Mouse (Mus musculus): ENCODE results near the gene Fam122c. TPM values are rescaled to one million over a fixed set of nuclear protein-coding genes. Genes with fewer than 3 reads are reported as not detected.

Gene Fam122c
- polyA plus RNA-seq, 1 experiment, result not detected

GRCm38 (mm10) chrX:53236404-53236803 lies 36.8 kb upstream of the Fam122c start:
- Histone ChIP-seq H3K4me2 (ENCODE audit: low read depth) (no peak overlapping the region), H3K4me3 (no peak overlapping the region), H3K36me3 (ENCODE audit: control insufficient read depth, insufficient read depth) (no peaks in the 10 kb centered on the region), H3K79me2 (ENCODE audit: control insufficient read depth, insufficient read depth) (no peaks in the 10 kb centered on the region), H3K27me3 (ENCODE audit: control insufficient read depth, insufficient read depth, insufficient read length) (no peaks in the 10 kb centered on the region), H3ac (ENCODE audit: control insufficient read depth, insufficient read length) (no peak overlapping the region)
- TF ChIP-seq E2F4 (IDR thresholded peaks at IDR 0.05; ENCODE audit: insufficient read depth) (no peak), POLR2AphosphoS2 (IDR thresholded peaks at IDR 0.05; ENCODE audit: insufficient read length, low read depth) (no peak), MAX (IDR thresholded peaks at IDR 0.05; ENCODE audit: low read depth) (no peak), TCF3 (IDR thresholded peaks at IDR 0.05; ENCODE audit: insufficient read length, low read depth) (no peak), CEBPB (IDR thresholded peaks at IDR 0.05; ENCODE audit: insufficient read depth, poor library complexity, severe bottlenecking) (no peak), SRF (IDR thresholded peaks at IDR 0.05; ENCODE audit: control insufficient read depth, insufficient read length, low read depth) (no peak), REST (IDR thresholded peaks at IDR 0.05; ENCODE audit: insufficient read depth, insufficient read length) (no peak), USF1 (IDR thresholded peaks at IDR 0.05; ENCODE audit: low read depth) (no peak), TCF12 (IDR thresholded peaks at IDR 0.05; ENCODE audit: insufficient read depth, poor library complexity, severe bottlenecking) (no peak), MYOG (IDR thresholded peaks at IDR 0.05; ENCODE audit: control insufficient read depth in 1 of 3, insufficient read depth in 1 of 3, insufficient read length in 2 of 3, low read depth in 2 of 3) (no peak), POLR2A (IDR thresholded peaks at IDR 0.05; ENCODE audit: insufficient read length, low read depth) (no peak), MYOD1 (IDR thresholded peaks at IDR 0.05; ENCODE audit: control insufficient read depth in 1 of 3, insufficient read length in 2 of 3, low read depth in 2 of 3) (no peak)

GRCm38 (mm10) chrX:53237971-53238370 lies 35.3 kb upstream of the Fam122c start:
- no peak overlapping the region for H3ac ChIP-seq (ENCODE audit: control insufficient read depth, insufficient read length)
- no peak for TF ChIP-seq E2F4 (IDR thresholded peaks at IDR 0.05; ENCODE audit: insufficient read depth)
- no peak for TF ChIP-seq POLR2A (IDR thresholded peaks at IDR 0.05; ENCODE audit: insufficient read length, low read depth)
- TF ChIP-seq TCF3 (IDR thresholded peaks at IDR 0.05; ENCODE audit: insufficient read length, low read depth), result no peak
- TF ChIP-seq REST (IDR thresholded peaks at IDR 0.05; ENCODE audit: insufficient read depth, insufficient read length), result no peak
- TF ChIP-seq MYOD1 (IDR thresholded peaks at IDR 0.05; ENCODE audit: control insufficient read depth in 1 of 3, insufficient read length in 2 of 3, low read depth in 2 of 3), result no peak
- TF ChIP-seq USF1 (IDR thresholded peaks at IDR 0.05; ENCODE audit: low read depth), result no peak
- no peak for TF ChIP-seq POLR2AphosphoS2 (IDR thresholded peaks at IDR 0.05; ENCODE audit: insufficient read length, low read depth)
- no peaks in the 10 kb centered on the region for H3K27me3 ChIP-seq (ENCODE audit: control insufficient read depth, insufficient read depth, insufficient read length)
- H3K36me3 ChIP-seq (ENCODE audit: control insufficient read depth, insufficient read depth), result no peaks in the 10 kb centered on the region
- no peaks in the 10 kb centered on the region for H3K79me2 ChIP-seq (ENCODE audit: control insufficient read depth, insufficient read depth)
- H3K4me2 ChIP-seq (ENCODE audit: low read depth), result no peak overlapping the region
- H3K4me3 ChIP-seq, result no peak overlapping the region

- Histone ChIP-seq H3K79me2 (ENCODE audit: control insufficient read depth, insufficient read depth) (no peaks in the 10 kb centered on the region), H3ac (ENCODE audit: control insufficient read depth, insufficient read length) (no peak within 1 kb of the TSS)
- TF ChIP-seq REST (IDR thresholded peaks at IDR 0.05; ENCODE audit: insufficient read depth, insufficient read length) (no peak), TCF3 (IDR thresholded peaks at IDR 0.05; ENCODE audit: insufficient read length, low read depth) (no peak)
Measured at GRCm38 (mm10) chrX:53240011-53240410, 33.2 kb upstream of the Fam122c start, which contains the start of gene Plac1. TSS of gene Plac1 (minus strand) at chrX:53240111.

GRCm38 (mm10) chrX:53255195-53255594 lies 18.0 kb upstream of the Fam122c start:
- no peak overlapping the region for H3K4me2 ChIP-seq (ENCODE audit: low read depth)
- no peaks in the 10 kb centered on the region for H3K36me3 ChIP-seq (ENCODE audit: control insufficient read depth, insufficient read depth)
- TF ChIP-seq REST (IDR thresholded peaks at IDR 0.05; ENCODE audit: insufficient read depth, insufficient read length) (no peak), POLR2AphosphoS2 (IDR thresholded peaks at IDR 0.05; ENCODE audit: insufficient read length, low read depth) (no peak), SRF (IDR thresholded peaks at IDR 0.05; ENCODE audit: control insufficient read depth, insufficient read length, low read depth) (no peak), MYOD1 (IDR thresholded peaks at IDR 0.05; ENCODE audit: control insufficient read depth in 1 of 3, insufficient read length in 2 of 3, low read depth in 2 of 3) (no peak)
- H3ac ChIP-seq (ENCODE audit: control insufficient read depth, insufficient read length), result no peak overlapping the region
- H3K27me3 ChIP-seq (ENCODE audit: control insufficient read depth, insufficient read depth, insufficient read length), result no peaks in the 10 kb centered on the region
- no peaks in the 10 kb centered on the region for H3K79me2 ChIP-seq (ENCODE audit: control insufficient read depth, insufficient read depth)
- H3K4me3 ChIP-seq, result no peak overlapping the region

More at GRCm38 (mm10) chrX:53240011-53240410, 33.2 kb upstream of the Fam122c start, which contains the start of gene Plac1:
- no peak within 1 kb of the TSS for H3K4me3 ChIP-seq
- no peaks in the 10 kb centered on the region for H3K36me3 ChIP-seq (ENCODE audit: control insufficient read depth, insufficient read depth)
- H3K4me2 ChIP-seq (ENCODE audit: low read depth), result no peak within 1 kb of the TSS
- no peaks in the 10 kb centered on the region for H3K27me3 ChIP-seq (ENCODE audit: control insufficient read depth, insufficient read depth, insufficient read length)

- TF ChIP-seq MYOG (IDR thresholded peaks at IDR 0.05; ENCODE audit: control insufficient read depth in 1 of 3, insufficient read depth in 1 of 3, insufficient read length in 2 of 3, low read depth in 2 of 3) (no peak), POLR2AphosphoS2 (IDR thresholded peaks at IDR 0.05; ENCODE audit: insufficient read length, low read depth) (no peak), E2F4 (IDR thresholded peaks at IDR 0.05; ENCODE audit: insufficient read depth) (no peak), TCF12 (IDR thresholded peaks at IDR 0.05; ENCODE audit: insufficient read depth, poor library complexity, severe bottlenecking) (no peak), TCF3 (IDR thresholded peaks at IDR 0.05; ENCODE audit: insufficient read length, low read depth) (no peak), REST (IDR thresholded peaks at IDR 0.05; ENCODE audit: insufficient read depth, insufficient read length) (no peak), SRF (IDR thresholded peaks at IDR 0.05; ENCODE audit: control insufficient read depth, insufficient read length, low read depth) (no peak), USF1 (IDR thresholded peaks at IDR 0.05; ENCODE audit: low read depth) (no peak), POLR2A (IDR thresholded peaks at IDR 0.05; ENCODE audit: insufficient read length, low read depth) (no peak), CEBPB (IDR thresholded peaks at IDR 0.05; ENCODE audit: insufficient read depth, poor library complexity, severe bottlenecking) (no peak), MYOD1 (IDR thresholded peaks at IDR 0.05; ENCODE audit: control insufficient read depth in 1 of 3, insufficient read length in 2 of 3, low read depth in 2 of 3) (no peak)
- Histone ChIP-seq H3K27me3 (ENCODE audit: control insufficient read depth, insufficient read depth, insufficient read length) (no peaks in the 10 kb centered on the region), H3K79me2 (ENCODE audit: control insufficient read depth, insufficient read depth) (no peaks in the 10 kb centered on the region), H3K36me3 (ENCODE audit: control insufficient read depth, insufficient read depth) (no peaks in the 10 kb centered on the region), H3K4me2 (ENCODE audit: low read depth) (no peak overlapping the region), H3ac (ENCODE audit: control insufficient read depth, insufficient read length) (no peak overlapping the region), H3K4me3 (no peak overlapping the region)
Measured at GRCm38 (mm10) chrX:53266186-53266585, 7.0 kb upstream of the Fam122c start.

Data from myocyte (in vitro differentiated cells).